Mouse (Mus musculus) liver (tissue): ENCODE results near the gene Get4.

Source experiments
- DNase-seq: peaks from one replicate; pipeline ENCODE4 v3.0.0-alpha.2; 2020; ENCODE audit warnings: mixed read lengths

Get4 gene

DNA sequence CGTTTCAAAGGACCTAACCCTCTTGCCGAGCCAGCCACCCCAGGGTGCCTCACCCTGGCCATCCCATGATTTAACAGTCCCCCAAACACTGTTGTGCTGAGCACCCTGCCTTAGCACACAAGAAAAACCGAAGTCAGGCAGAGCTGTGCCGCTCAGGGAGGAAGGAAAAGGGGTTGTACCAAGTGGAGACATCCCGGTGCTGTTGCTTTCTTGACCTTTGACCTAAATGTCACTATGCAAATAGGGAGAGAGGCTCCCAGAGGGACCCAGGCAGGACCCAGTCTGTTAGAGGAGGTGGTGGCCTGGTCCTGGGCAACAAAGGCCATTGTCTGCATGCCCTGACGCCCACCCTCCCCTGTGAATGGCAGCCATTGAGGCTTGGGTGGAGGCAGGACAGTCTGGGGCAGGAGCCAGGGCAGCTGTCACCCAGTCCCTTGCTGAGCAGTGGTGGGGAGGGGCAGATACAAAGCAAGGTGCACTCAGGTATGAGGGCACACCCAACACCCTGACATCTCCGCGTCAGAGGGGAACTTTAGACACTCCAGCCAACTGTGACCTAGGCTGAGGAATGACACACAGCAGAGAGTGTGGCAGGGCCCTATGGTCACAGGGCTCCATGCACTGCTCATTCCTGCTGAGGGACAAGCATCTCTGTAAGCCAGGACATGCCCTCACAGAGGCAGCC, 33.4 kb downstream of the Get4 start:
- DNase-seq, result no peak

DNA sequence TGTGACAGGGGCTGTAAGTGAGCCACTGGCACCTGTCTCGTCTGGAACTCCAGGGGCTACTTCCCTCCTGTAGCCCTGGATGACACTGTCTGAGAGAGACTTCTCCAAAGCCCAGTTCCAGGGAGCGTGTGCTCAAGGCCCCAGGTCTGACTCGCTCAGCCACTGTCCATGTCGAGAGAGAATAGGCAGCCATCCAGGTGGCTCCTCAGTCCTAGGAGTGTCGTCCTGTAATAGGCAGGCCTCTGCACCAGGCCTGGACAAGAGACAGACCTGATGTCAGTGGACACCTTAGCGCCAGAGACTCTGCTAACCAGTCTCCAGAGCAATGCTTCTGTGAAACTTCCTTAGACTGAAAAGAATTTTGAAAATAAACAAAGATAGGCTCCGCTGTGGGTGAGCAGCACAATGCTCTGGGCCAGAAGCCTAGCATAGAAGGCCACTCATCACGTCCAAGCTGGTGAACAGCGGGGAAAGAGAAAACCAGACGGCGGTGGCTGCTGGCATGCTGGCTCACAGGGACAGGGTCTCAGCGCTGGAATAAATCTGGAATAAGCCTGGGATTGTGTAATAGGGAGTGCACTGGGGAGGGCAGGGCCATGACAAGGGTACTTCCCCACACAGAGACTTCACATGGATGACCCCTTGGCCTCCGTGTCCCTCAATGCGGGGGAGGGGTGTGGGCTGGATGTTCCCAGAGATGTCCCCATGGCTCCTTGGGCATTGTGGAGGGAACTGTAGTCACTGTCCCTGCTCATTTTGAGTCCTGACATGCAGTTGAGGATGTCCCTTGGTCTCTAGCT, 34.2 kb downstream of the Get4 start:
- peak; percentile 33 for DNase-seq

DNA sequence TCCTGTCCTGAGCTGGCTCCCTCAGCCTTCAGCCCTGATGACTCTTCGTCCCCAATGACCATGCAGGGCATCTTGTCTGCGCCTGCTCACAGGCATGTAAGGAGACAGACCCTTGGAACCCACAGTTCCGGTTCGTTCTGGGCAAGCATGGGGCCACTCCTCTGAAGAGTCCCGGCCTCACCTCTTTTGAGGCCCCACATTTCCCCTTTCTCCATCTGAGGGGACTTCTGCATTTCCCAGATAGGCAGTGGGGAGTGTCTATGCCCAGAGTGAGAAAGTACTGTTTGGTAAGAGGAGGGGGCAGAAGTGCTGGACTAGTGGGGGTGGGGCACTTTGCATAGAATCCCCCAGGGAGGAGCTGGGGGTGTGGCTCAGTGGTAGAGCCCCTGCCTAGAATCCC, 35.0 kb downstream of the Get4 start:
- DNase-seq, result peak; percentile 52

DNA sequence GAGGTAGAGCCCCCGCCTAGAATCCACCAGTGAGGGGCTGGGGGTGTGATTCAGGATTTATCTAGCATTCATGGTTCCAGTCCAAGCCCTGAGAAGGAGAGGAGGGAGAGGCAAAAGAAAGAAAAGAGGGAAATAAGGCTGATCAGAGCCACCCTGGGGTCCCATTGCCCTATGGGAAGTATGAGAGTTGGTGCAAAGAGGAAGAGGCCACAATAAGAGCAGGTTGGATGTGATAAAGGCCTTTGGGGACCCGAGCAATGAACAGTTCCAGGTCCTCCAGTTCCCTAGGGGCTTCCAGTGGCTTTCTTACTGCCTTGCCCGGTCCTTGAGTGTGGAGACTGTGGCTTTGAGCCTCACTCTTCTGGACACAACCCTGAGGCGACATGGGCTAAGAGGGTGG, 35.7 kb downstream of the Get4 start:
- DNase-seq, result no peak

DNA sequence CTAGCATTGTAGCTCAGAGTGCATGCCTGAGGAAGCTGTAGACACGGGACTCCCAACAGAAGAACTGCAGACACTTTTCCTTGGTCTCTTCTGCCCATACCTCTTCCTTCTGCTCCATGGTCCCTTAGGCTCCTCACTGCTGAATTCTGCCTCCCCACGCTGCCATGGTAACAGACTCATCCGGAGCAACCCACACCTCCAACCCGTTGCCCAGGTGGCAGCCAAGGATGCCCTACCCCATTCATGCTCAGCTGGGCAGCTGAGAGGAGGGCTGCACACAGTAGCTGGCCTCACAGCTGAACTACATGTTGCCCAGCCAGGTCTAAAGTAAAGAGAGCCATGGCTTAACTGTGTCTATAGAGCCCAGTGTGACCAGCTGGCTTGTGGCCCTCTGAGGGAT, 36.5 kb downstream of the Get4 start:
- no peak for DNase-seq

DNA sequence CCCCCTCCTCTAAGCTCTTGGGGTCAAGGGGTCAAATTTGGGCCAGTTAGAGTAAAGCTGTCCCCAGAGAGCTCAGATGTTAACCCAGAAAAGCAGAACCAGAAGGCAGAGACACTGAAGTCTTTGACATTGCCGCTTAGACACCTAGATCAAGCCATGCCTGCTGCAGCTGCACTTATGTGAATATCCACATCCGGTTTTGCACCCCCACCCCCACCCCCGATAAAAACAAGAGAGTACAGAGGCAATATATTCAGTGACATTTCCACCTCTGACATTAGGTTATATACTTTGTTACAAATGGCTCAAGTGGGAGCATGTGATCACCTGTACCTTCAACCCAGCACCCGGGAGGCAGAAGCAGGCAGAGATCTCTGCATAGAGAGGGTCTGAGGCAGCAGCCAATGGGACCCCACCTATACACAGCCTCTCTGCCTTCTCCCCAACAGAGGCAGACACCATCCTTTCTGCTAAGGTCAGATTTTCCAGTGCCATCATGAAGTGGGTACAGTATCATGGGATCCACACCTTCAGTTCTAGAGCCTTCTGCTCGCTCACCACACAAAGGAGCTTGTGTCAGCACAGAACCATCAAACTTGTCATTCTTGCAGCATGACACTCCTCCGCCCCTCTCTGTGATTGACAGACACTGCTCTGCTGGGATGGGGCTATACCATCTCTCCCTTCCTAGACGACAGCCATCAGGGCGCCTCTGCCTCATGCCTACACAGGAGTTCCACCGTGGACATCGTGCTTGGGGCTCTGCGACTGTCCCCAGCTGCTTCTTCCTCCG, 38.5 kb downstream of the Get4 start:
- DNase-seq, result no peak

DNA sequence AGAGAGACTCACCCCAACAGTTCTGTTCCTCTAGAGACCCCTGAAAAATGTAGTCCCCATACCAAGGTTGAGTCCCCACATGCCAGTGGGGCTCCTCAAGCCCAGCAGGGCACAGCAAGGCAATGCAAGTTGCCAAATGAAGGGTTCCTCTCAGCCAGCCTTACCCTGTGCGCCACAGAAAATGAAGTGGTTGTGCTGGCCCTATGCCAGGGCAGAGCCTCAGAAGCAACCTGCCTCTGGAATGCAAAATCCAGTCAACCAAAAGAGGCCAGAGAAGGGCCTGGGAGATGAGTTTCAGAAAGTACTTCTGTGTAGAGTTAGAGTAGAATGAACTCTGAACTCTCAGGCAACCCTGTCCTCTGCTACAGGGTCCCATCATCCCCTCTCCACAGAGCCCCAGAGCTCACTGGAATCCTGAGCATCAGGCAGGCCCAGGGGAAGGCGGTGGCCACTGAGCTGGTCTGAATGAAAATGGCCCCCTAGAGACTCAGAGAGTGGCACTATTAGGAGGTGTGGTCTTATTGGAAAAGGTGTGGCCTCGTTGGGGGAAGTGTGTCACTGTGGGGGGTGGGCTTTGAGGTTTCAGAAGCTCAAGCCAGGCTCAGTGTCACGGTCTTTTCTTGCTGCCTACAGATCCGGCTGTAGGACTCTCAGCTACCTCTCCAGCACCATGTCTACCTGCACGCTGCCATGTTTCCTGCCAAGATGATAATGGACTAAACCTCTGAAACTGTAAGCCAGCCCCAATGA, 39.9 kb downstream of the Get4 start:
- DNase-seq, result no peak

DNA sequence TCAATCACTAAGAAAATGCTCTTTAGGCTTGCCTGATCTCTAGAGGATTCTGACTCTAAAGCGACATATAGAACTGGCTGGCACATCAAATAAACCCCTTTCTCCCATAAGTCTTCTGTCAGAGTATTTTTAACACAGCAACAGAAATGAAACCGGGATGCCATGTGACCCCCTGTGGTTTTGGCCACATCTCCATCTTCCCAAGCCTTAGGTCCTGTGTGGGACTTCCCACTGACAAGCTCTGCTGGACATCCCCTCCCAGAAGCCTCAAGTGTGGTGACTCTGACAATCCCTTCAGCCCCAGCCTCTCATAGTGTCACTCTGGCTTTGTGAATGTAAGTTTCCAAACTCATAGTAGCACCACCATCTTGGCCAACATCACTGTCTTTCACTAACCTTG, 42.0 kb downstream of the Get4 start:
- DNase-seq, result no peak

DNA sequence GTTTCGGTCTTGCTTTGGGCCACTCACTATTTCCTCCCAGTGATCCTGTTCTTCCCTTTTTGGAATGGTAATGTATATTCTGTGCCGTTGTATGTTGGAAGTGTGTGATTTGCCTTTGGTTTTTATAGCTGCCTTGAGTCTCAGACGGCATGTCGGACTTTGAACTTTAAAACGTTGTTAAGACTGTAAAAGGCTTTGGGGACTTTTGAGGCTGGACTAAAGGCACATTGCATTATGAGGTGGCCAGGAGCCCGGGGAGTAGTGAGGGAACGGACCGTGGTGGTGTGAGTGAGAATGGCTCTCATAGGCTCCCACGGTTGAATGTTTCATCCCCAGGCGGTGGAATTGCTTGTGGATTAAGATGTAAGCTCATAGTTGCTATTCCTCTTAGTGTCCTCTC, 45.0 kb downstream of the Get4 start:
- no peak for DNase-seq

DNA sequence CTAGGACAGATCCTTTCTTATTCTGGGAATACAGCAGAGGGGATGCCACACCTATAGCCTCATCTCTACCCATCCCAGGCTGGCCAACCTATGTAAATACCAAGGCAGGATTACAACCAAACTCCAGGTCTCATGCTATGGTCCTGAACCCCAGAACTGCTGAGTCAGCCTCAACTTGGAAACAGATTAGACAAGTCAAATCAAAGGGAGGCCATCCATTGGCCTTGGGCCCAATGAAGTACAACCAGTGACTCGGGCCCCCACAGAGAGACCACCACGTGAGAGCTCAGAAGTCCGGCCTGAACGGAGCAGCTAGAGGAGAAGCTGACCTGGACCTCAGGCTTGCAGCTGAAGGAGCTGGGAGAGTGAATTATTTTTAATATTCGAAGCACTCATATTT, 45.6 kb downstream of the Get4 start:
- DNase-seq, result no peak

DNA sequence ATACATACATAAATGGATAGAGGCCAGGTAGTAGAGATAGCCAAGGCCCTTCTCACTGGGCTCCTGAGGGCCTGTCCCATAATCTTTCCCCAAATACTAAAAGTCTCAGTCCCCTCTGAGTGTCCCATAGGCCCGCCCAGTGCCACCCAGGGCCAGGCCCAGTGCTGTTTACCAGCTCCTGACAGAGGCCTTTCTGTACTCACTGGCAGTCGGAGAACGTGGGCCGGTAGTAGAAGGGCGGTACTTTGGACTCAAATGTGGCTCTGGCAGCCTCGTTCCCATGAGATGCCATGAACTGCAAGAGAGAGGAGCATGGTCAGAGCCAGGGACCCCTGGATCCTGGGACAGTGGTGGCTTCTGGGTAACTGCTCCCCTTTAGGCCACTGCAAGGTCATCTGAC, 50.0 kb downstream of the Get4 start:
- no peak for DNase-seq

DNA sequence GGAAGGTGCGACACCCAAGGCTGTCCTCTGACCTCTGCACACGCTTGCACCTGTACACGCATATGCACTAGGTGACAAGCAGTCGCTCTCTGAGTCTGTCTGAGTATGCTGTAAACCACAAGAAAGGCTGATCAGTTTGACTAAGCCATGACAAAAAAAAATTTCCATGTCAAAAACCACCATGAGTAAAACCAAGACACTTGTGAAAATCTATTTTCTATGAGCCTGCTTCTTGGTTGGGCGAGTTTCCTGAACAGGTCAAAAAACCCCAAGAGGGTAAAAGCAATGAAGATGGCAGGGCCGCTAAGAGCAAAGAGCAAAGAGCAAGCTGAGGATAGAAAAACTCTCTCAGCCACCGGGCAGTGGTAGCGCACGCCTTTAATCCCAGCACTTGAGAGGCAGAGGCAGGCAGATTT, 51.5 kb downstream of the Get4 start:
- no peak for DNase-seq

DNA sequence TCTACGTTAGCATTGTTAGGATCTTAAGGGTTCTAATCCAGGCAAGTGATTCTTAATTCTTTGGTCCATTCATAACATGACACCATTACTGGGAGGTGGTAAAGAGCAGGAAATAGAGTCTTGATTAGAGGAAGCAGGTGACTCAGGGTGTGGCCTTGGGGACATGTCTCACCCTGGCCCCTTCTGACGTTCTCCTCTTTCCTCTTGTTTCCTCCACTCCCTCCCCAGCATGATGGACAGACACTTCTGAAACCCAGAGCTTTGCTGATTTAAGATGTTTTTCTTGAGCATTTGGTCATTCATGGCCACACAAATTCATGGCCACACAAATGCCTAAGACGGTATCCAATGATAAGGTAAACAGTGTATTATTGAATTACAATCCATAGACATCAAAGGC, 57.8 kb downstream of the Get4 start:
- DNase-seq, result no peak

DNA sequence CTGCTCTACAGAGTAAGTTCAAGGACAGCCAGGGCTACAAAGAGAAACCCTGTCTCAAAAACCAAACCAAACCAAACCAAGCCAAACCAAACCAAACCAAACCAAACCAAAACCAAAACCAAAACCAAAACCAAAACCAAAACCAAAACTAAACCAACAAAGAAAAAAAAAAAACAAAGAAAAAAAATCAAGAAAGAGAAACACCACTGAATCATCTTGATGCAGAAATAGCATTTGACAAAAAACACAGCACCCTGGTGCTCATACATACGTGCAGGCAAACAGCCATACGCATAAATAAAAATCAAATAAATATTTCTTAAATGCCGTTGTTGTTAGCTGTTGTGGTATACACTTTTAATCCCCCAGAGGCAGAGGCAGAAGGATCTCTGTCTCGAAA, 58.4 kb downstream of the Get4 start:
- DNase-seq, result no peak

DNA sequence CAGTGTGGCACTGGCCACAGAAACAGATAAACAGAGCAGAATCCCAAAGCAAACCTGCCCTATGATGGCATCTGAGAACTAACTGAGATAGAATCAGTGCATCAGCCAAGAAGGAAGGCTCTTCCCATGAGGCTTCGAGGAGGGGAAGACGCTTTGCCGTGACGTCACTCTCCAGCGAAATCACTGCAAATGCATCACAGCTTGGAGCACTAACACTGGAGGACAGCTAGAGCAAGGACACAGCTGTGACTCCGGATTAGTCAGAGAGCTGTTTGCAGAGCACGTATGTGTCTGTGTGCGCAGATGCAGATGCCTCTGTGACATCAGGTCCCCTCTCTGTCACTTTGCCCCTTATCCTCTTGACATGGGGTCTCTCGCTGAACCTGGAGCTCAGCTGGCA, 59.7 kb downstream of the Get4 start:
- DNase-seq, result no peak

DNA sequence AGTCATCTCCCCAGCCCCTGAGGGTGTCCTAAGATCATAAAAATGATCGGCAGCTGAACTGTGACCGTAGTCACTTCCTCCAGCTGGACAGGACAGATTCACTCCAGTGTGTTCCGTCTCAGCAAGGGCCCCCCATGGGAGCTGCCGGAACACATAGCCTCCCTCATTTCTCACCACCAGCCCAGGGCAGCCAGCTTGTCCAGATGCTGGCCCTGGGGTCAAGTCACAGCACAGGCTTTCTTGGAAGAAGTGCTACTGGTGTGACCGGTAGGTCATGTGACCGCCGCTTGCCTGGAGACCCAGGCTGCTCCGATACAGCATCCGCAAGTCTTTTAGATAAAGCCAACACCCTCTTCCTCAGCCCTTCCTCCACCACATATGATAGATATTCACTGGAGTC, 61.4 kb downstream of the Get4 start:
- no peak for DNase-seq

DNA sequence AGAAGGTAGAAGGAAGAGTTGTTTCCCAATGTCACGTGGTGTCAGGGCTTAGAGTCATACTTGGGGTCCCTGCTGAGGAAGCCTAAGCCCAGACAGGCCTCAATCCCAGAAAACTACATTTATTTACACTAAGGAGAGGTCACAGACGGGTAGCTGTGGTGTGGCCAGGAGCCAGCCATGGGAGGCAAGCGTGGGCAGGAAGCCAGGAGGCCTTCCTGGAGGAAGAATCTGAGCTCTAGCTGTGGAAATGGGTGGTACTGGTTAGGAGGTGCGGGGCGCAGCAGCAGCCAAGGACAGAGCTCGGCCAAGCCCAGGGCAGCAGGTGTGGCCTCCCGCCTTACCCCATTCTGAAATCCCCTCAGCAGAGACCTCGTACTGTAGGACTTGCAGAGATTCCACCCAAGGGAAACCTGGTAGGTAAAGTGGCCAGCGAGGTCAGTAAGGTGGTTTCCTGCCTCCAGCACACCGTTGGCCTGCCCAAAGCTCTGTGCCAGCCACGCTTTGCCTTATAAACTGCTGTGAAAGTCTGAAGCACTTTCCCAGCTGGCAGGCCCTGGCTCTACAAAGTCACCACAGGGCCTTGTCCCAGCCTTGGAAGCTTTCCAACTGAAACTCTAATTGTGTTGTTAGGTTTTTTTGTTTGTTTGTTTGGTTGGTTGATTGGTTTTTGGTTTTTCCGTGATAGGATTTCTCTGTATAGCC, 63.0 kb downstream of the Get4 start:
- DNase-seq, result no peak

DNA sequence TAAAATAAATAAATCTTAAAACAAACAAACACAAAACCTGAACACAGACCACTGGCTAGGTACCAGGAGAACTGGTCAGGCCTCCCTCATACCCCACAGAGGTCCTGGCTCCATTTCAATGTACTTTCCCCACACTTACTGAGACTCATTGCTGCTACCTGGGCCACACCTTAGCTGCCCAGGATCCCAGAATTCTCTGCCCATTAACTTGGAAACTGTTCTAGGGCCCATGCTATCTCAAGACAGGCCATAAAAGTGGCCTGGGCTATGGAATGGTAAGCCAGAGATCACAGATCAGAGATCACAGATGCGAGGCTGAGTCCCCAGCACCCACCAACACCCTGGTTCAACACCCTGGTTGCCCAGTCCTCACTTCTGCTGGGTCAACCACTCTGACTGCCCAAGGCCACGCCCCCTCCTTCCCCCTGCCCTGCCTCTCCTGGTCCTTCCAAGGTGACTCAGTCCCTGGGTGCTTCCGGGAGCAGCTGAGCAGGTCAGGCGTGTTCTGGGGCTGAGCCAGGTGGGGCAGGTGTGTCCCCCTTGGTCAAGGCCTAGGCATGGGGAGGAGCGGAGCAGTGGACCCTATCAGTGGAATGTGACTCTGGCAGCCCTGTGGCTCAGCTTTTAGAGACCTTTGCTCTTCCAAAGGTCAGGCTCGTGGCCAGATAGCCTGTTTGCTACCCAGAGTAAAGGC, 65.0 kb downstream of the Get4 start:
- peak; percentile 54 for DNase-seq

DNA sequence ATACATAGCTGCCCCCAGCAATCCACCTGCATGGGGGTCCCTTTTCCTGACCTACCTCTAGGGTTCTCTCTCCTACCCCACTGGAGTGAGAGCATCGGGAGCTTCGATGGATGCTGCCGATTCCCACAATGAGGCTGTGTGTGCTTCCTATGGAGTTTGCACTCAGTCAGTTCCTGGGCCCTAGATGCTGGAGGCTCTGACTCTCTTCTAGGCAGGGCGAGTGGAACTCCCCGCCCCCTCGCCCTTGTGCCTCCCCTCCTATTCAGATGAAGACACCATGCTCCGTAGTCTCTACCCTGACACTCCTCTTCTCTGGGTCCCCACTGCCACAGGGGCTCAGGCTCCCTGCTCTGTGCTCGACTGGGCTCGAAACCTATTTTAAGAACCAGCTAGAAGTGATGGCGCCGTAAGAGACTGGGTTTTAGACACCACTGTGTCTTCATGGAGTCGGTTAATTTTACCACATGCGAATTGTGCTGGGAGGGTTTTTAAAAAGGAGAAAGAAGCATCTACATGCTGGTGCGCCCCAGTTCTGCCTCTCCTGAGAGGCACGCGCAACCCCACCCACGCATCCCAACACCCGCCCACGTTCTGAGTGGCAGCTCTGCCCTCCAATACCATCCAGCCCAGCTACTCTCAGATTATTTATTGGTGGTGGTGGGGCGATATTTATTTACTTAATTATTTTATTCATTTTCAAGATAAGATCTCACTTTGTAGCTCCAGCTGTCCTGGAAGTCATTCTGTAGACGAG, 65.8 kb downstream of the Get4 start:
- DNase-seq, result no peak
